Comparison of ENCODE assay signal across 12 mouse cellular contexts in the genomic region with DNA sequence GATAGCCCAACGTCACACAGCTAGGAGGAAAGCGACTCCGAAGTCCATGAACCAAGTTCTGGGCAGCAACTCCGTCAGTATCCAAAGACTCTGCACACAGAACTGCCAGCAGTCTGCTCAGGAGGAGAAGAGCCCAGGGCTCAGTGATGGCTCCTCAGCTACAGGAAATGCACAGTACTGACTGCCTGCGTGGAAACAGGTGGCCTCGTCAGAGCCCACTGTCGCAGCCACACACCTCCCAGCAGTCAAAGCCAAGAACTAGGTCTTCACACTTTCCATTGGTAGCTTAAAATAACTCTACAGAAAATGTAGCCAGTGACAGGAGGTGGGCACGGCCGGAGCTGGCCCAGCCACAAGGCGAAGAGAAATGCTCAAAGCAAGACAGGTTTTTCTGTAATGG. TPM values are rescaled to one million over a fixed set of nuclear protein-coding genes. Genes with fewer than 3 reads are reported as not detected.
DNase-seq lines count a peak whose midpoint lies in the region; ATAC-seq lines count a peak whose summit lies in the region.
"Had no signal": no experiment of that assay in that cellular context is flagged by ENCODE, and none has a peak within 500 bp of the region (broad histone marks: within the 10 kb centered on the region; RNA-seq: fewer than 3 reads in every experiment).

No protein-coding gene starts in this region.

- H3K4me2 ChIP-seq in heart, embryonic 14.5 days (ENCODE audit: low read length) = peak overlapping the region; percentile 21; the same call in 1 of the 2 replicates
- H3K4me2 ChIP-seq: liver, embryonic 15.5 days had no signal

- DNase-seq in heart, adult 9 months (ENCODE audit: low spot score in 2 of 2) = no peak
- DNase-seq in cerebellum, adult 18-20 months = peak; percentile 83 to 90
- DNase-seq in natural killer cell, adult 2 months (ENCODE audit: low spot score in 2 of 2) = peak; percentile 32 to 38
- no peak for DNase-seq in ovary, postnatal 36 days (ENCODE audit: low spot score)
- DNase-seq in embryo, embryonic 11 days = no peak
- DNase-seq: adrenal gland, adult 2 months; kidney, postnatal 36 days had no signal

- ATAC-seq in heart, embryonic 14.5 days (ENCODE audit: insufficient number of reproducible peaks, insufficient read depth, low FRiP score, low read depth) = no peak
- peak; percentile 77 for ATAC-seq in CD4-positive, CD25-positive, alpha-beta regulatory T cell, adult 4 months
- ATAC-seq in monocyte, adult 5-6 weeks (replicated peaks; ENCODE audit: insufficient number of reproducible peaks, low FRiP score, low TSS enrichment, poor library complexity, severe bottlenecking) = no peak

- 58% methylated on average over 10 of the region's 10 CpGs for WGBS in heart, embryonic 14.5 days

- no peak overlapping the region for H3K4me3 ChIP-seq in heart, embryonic 14.5 days (ENCODE audit: control insufficient read depth in 1 of 2, insufficient read depth in 1 of 2, low read depth in 1 of 2, low read length in 2 of 2)
- H3K4me3 ChIP-seq: liver, embryonic 15.5 days had no signal

- no peak overlapping the region for H3K27ac ChIP-seq in heart, embryonic 14.5 days (replicated peaks in 1 of 2; ENCODE audit: control insufficient read depth in 1 of 2, insufficient read depth in 1 of 2, low read depth in 2 of 2, low read length in 2 of 2)
- H3K27ac ChIP-seq: liver, embryonic 15.5 days; macrophage had no signal

- no peaks in the 10 kb centered on the region for H3K27me3 ChIP-seq in heart, embryonic 14.5 days (ENCODE audit: control insufficient read depth, insufficient read depth, low read length)
- H3K27me3 ChIP-seq: liver, embryonic 15.5 days had no signal

- H3K4me1 ChIP-seq in heart, embryonic 14.5 days (ENCODE audit: control insufficient read depth in 2 of 2, insufficient read depth in 2 of 2, low read length in 2 of 2) = peaks cover 13 to 23% of the 10 kb centered on the region in 2 experiments

- H3K9ac ChIP-seq in heart, embryonic 14.5 days (ENCODE audit: low read length) = no peak overlapping the region
- H3K9ac ChIP-seq: liver, embryonic 15.5 days had no signal

- H3K9me3 ChIP-seq in heart, embryonic 14.5 days (ENCODE audit: control insufficient read depth, low read length) = no peaks in the 10 kb centered on the region
- H3K9me3 ChIP-seq: liver, embryonic 15.5 days had no signal

- no peaks in the 10 kb centered on the region for H3K36me3 ChIP-seq in heart, embryonic 14.5 days (ENCODE audit: control insufficient read depth, insufficient read depth, low read length)
- H3K36me3 ChIP-seq: liver, embryonic 15.5 days had no signal

RNA-seq across cellular contexts. Expression of a gene that starts 10.2 kb away (rescaled TPM):
- polyA plus RNA-seq in heart, embryonic 14.5 days (2014; fragmentation: Nextera tagmentation; extraction: Ambion mirVana) = 1.5 and 1.8 TPM in 2 replicates
- 1 to 10 TPM; 5.2 to 7.0 TPM for polyA plus RNA-seq in CD4-positive, CD25-positive, alpha-beta regulatory T cell, adult 4 months (2017; shearing (Covaris generic))
- 224 to 262 TPM (median 261 TPM) in 3 replicates for total RNA-seq in monocyte, adult 5-6 weeks (2017)

Comparison
In these comparisons a context has a peak if more than half of its experiments do, and no peak if none do; other contexts are left out.
1. DNase-seq: peak in cerebellum, adult 18-20 months (2 of 2) and natural killer cell, adult 2 months (2 of 2); none in heart, adult 9 months (0 of 2), ovary, postnatal 36 days (single experiment) and embryo, embryonic 11 days (single experiment).